Mouse (Mus musculus): Measurements from ENCODE around the gene Pdia2.

Pdia2 gene

DNA sequence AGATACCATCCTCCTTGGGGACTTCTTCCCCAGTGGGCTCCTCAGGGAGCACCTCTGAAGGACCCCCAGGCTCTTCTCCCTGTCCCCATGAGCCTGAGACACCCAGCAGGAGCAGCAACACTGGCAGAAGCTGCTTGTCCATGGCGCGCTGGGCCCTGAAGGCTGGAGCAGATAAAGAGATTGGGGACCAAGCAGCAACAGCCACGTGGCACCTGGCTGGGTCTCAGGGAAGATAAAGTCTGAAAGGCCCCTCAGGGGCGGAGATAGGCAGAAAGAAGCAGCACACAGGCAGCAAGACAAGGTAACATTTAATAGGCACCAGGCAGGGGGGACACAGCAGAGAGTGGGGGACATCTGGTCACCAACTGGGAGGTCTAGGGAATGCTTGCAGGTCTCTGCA is at the start of gene Pdia2:
Gene Pdia2 (minus strand): TSS at position 196 of the 400 bp plus-strand sequence.
- in situ Hi-C loops (cut with MboI; ENCODE audit: low pct_unique_long_range_greater_than_20kb in 1 of 2, low sequenced_read_pairs in 2 of 2, unreplicated experiment in 1 of 2): no loop called here

DNA sequence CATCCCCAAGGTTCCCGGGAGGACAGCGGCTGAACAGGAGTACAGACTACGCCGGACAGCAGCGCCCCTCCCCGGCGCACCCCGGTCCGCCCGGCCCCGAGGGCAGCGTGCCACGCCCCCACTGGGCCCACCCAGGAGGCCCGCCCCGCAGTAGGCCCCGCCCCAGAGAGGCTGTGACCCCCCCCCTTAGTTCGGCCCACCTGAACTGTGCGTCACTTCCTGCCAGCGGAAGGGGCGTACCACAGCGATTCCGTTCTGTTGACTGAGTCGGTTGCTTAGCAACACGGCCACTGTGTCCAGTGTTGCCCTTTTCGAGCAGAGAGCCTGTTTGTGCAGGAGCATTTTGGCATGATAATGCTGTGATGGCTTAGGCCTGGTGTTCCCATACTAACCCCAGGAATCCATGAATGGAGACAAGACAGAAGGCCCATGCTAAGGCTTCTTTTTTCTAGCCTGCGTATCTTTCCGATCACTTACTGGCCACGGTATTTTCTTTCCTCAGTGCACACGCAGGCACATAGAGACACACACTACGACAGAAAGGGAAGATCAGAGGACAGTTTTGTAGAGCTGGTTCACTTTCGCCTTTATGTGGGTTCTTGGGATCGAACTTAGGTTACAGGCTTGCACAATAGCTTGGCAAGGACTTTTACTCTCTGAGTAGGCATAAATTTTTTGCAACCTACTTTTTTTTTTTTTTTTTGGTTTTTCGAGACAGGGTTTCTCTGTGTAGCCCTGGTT is 45.4 kb upstream of the Pdia2 start, which contains the start of gene Fam234a:
Gene Fam234a (minus strand): TSS at position 142 of the 741 bp plus-strand sequence.
- in situ Hi-C loops (cut with MboI; ENCODE audit: low pct_unique_long_range_greater_than_20kb in 1 of 2, low sequenced_read_pairs in 2 of 2, unreplicated experiment in 1 of 2): no loop called here

DNA sequence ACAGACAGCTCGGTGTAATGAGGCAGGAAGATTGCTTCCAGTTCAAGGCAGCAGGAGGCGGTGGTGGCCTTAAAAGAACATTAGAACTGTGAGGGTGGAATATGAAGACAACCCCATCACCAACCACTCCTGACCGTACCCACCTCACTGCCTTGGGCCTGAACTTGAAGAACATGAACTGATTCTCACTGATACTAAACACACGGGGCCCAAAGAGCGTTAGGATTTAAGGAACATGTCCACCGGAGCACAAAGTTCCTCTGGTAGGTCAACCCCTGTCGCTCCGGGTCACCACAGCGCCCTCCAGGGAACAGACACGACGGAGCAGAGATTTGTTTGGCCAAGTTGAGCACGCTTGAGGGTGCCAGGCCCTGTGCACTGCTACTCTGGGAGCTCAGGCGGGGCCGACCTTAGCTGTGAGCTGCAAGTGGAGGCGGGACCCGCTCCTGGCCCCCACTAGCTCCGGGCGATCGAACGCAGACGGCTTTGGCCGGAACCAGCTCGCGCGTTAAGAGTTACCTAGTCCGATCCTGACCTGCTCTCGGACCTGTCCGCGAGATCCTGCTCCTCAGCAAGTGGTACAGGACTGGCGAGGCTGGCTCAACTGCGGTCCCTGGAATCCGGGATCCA is 44.7 kb upstream of the Pdia2 start:
- in situ Hi-C loops (cut with MboI; ENCODE audit: low pct_unique_long_range_greater_than_20kb in 1 of 2, low sequenced_read_pairs in 2 of 2, unreplicated experiment in 1 of 2): no loop called here

DNA sequence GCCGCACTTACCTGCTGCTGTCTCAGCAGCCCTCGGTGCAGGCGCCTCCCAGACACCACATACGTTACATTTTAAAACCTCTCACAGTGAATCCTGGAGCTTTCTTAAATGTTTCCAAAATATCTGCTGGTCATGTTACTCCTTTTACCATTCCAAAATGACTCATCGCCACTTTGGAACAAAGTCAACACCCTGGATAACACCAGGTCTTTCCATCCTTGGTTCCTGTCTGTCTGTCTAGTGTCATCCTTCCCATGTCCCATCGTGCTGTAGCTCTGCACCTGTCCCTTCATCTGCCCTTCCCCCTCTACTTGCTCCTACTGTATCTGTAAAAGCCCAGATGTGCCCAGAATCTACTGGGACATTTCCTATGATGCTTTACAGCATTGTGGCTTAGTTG is 42.1 kb upstream of the Pdia2 start:
- in situ Hi-C loops (cut with MboI; ENCODE audit: low pct_unique_long_range_greater_than_20kb in 1 of 2, low sequenced_read_pairs in 2 of 2, unreplicated experiment in 1 of 2): no loop called here

DNA sequence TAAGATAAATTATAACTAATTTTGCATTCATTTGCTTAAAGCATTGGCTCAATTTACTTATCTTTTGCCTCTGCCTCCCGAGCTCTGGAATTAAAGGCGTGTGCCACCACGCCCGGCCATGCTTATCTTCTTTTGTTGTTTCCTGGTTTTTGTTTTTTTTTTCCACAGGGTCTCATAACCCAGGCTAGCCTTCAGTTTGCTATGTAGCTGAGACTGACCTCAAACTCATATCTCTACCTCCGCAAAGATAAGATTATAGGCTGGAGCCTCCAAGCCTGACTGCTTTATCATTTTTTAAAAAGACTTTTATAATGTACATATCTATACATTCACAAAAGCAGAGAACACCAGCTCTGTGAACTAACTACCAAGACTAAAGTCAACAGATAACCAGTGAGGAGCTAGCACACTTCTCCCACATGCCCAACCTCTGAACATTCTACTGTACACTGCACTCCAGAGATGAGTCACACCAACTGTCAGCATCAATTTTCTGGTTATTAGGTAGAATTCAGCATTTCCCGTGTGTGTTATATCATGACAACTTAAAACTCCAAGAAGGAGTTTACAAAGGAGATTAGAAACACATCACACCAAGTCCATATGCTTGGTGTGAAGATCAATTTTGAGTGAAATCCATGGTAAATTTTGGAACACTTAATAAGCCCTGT is 41.4 kb upstream of the Pdia2 start:
- in situ Hi-C loops (cut with MboI; ENCODE audit: low pct_unique_long_range_greater_than_20kb in 1 of 2, low sequenced_read_pairs in 2 of 2, unreplicated experiment in 1 of 2): no loop called here

DNA sequence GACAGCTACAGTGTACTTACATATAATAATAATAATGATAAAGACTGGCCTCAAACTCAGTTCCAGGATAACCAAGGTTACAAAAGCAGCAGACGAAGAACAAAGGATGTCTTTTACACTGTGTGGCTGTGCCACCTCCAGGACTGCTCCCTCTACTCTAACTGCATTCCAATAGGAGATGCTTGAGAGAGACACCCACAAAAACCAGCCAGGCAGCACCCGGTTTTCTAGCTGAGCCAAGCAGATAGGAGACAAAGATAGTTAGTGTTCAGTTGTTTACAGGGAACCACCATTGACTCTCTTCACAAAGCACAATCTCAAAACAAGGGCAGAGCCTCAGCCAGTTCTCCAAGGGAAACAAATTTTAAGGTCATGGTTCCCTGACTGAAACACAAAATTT is 40.7 kb upstream of the Pdia2 start:
- in situ Hi-C loops (cut with MboI; ENCODE audit: low pct_unique_long_range_greater_than_20kb in 1 of 2, low sequenced_read_pairs in 2 of 2, unreplicated experiment in 1 of 2): no loop called here

DNA sequence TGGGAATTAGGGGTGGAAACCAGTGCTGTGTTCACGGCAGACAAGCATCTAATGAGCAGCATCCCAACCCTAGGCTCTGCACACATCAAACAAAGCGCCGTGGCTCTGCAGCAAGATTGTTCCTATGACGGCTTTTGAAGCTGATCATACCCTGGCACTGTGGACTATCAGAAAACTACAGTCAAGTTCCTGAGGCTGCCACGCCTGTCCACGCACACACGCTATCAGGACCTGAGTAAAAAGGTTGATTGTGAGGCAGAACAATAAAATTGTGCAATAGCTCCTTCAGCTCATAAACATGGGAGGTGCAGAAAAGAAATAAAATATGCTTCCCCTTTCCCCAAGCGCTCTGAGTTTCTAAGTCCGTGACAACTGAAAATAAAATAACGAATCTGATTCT is 38.8 kb upstream of the Pdia2 start:
- in situ Hi-C loops (cut with MboI; ENCODE audit: low pct_unique_long_range_greater_than_20kb in 1 of 2, low sequenced_read_pairs in 2 of 2, unreplicated experiment in 1 of 2): no loop called here

DNA sequence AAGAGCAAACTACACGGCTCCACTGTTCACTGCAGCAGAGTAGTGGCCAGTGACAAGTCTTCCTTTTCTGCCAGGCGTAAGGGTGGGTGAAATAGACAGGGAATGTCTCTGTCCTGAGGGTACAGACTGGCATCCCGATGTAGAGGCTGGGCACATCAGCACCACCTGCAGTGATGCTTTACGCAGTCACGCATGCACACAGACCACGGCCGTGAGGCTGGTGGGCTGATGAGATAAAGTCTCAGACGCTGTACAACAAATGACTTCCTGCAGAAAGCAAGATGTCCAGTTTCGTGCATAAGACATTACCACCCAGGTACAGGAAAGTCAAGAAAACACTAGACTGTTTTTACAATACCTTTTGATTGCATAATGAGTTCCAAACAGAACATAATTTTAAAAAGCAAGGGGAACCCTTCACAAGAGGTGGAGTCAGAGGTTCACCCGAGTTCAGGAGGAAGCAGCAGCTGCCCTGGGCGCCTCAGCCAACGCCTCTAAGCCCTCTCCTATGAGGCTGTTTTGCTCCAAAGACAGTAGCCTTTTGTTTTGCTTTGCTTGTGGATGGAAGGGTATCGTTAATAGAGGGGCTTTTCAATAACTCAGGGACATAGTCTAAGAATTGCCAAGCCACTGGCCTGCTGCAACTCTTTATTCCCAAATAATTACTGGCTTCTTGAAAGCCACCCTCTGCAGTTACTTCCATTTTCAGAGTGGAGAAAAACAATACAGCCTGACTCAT is 36.4 kb upstream of the Pdia2 start:
- in situ Hi-C loops (cut with MboI; ENCODE audit: low pct_unique_long_range_greater_than_20kb in 1 of 2, low sequenced_read_pairs in 2 of 2, unreplicated experiment in 1 of 2): no loop called here

DNA sequence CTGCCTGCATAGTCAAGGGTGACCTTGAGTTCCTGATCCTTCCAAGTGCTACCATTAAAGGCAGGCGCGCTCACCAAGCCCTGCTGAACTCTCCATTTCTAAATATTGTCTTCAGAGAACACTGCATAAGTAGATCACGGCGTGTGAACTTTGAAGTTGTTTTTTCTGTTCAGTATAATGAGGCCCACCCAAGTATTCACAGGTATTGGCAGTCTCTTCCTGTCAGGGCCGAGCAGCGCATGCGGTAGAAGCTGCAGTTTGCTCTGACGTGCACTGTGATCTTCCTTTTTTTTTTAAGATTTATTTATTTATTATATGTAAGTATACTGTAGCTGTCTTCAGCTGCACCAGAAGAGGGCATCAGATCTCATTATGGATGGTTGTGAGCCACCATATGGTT is 35.5 kb upstream of the Pdia2 start:
- in situ Hi-C loops (cut with MboI; ENCODE audit: low pct_unique_long_range_greater_than_20kb in 1 of 2, low sequenced_read_pairs in 2 of 2, unreplicated experiment in 1 of 2): no loop called here

DNA sequence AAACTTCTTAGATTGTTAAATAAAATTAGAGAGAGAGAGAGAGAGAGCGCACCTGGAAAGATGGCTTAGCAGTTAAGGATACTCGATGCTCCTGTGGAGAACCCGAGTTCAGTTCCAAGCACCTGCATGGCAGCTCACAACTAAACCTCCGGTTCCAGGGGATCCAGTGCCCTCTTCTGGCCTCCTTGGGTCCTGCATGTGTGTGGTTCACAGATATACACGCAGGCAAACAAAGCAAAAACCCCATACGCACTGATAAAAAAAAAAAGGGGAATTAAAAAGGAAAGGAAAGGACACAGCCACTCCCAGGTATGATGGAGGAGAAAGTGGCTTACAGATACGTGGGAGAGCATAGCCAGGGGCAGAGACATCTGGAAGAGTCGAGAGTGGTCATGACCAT is 34.0 kb upstream of the Pdia2 start:
- in situ Hi-C loops (cut with MboI; ENCODE audit: low pct_unique_long_range_greater_than_20kb in 1 of 2, low sequenced_read_pairs in 2 of 2, unreplicated experiment in 1 of 2): no loop called here

DNA sequence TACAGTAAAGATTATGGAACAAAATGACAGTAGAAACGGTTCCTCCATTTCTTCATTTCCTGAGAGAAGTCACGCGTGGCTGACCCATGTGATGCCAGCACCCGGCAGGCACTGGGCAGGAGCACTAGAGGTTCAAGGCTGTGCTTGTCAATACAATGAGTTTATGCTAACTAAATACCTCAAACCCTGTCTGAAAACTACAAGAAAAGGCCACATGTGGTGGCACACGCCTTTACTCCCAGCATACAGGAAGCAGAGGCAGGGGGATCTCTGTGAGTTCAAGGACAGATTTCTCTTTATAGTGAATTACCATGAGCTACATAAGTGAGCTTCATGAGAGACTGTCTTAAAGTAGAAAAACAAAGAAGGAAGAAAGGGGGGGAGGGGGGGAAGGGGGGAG is 32.3 kb upstream of the Pdia2 start:
- in situ Hi-C loops (cut with MboI; ENCODE audit: low pct_unique_long_range_greater_than_20kb in 1 of 2, low sequenced_read_pairs in 2 of 2, unreplicated experiment in 1 of 2): no loop called here

DNA sequence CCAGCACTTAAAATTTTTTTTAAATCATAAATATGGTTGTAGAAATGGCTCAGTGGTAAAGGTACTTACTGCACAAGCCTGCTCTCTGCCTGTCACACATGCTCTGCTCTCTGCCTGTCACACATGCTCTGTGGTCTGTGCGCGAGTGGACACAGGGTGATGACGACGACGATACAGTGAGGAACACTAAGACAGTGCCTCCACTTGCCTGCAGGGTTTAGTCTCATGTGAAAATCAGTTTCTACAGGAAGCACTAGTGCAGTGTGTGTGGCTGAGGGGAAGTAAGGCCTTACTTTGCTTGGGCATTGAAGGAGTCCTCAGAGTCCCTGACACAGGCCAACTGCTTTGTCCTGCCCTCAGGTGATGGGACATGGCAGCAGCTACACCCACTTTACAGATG is 30.9 kb upstream of the Pdia2 start:
- in situ Hi-C loops (cut with MboI; ENCODE audit: low pct_unique_long_range_greater_than_20kb in 1 of 2, low sequenced_read_pairs in 2 of 2, unreplicated experiment in 1 of 2): no loop called here

DNA sequence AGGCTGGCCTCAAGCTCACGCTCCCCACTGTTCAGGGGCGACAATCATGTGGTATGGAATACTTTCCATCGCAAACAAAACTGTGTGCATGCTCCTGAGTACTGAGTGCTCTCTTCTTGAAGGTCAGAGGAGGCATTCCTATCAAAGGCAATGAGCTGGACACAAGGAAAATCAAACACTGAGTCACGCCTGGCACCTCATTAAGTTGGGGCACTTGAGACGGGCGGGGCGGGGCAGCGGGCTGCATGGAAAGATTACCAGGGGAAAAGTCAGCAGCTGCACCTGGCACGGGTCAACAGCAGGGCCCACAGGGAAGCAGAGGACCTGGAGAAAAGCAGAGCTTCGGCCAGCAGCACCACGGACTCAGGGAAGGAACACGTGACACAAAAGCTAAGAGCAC is 26.3 kb upstream of the Pdia2 start:
- in situ Hi-C loops (cut with MboI; ENCODE audit: low pct_unique_long_range_greater_than_20kb in 1 of 2, low sequenced_read_pairs in 2 of 2, unreplicated experiment in 1 of 2): no loop called here

DNA sequence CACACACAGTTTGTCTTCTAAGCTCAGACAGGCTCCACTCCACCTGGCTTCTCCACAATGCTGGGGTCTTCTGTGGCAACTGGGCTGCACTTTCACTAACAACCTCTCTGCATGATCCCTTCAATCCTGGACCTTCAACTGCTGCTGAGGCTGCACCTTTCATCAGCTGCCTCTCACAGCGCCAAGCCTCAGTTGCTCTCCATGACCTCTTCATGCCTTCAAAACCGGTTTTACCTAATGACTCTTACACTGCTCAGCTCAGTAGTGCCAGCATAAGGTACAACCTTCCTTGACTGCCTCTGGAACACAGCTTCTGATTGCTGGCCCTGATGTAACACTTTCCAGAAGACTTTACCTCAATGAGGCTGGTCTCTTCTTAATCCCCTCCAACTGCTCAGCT is 22.6 kb upstream of the Pdia2 start:
- in situ Hi-C loops (cut with MboI; ENCODE audit: low pct_unique_long_range_greater_than_20kb in 1 of 2, low sequenced_read_pairs in 2 of 2, unreplicated experiment in 1 of 2): no loop called here

DNA sequence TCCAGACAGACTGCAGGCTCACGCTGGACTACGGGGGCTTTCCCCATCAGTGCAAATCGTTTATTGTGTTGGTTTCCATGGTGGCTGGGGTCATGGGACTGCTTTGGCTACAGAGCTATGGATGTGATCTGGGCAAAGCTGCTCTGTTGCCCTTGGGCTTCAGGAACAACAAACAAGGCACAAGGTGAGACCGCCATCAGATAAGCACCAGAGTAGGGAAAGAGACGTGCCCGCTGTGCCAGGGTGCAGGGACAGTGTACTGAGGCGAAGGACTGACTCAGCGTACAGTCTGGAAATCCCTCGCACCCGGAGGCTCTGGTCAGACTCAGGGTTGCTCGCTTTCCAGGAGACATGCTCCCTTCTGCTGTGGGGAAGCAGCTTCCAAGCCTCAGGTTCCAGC is 13.8 kb upstream of the Pdia2 start:
- in situ Hi-C loops (cut with MboI; ENCODE audit: low pct_unique_long_range_greater_than_20kb in 1 of 2, low sequenced_read_pairs in 2 of 2, unreplicated experiment in 1 of 2): no loop called here

DNA sequence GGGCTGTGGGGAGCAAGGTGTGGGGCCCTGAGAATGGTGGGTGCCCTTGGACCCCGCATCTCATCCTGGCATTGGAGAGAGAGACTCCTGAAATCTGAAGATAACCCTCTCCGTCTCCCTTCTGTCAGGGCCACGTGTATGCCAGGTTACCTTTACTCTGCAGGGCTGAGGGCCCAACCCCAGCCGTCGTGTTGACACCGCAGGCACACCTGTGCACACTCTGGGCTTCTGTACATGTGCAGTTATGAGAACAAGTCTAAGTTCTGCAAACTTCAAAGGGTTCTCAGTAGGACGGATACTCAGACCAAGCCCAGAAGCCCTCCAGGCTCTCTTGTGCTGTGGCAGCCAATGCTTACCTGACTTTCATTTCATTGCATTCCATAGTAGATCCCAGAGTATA is 13.4 kb upstream of the Pdia2 start:
- in situ Hi-C loops (cut with MboI; ENCODE audit: low pct_unique_long_range_greater_than_20kb in 1 of 2, low sequenced_read_pairs in 2 of 2, unreplicated experiment in 1 of 2): no loop called here

DNA sequence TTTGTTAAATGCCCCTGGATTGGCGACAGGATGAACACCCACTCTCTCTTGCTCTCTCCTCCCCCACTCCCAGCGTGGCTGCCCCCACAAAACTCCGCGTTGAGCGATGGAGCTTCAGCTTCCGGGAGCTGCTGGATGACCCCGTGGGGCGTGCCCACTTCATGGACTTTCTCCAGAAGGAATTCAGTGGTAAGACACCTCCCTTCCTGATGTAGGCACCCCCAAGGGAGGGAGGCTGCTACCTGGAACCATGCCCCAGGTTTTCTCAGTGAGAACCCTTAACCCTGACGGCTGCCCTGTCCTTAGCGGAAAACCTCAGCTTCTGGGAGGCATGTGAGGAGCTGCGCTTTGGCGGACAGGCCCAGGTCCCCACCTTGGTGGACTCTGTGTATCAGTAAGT is 8.8 kb upstream of the Pdia2 start, which contains the start of gene Arhgdig:
Gene Arhgdig (minus strand): TSS at position 101 of the 400 bp plus-strand sequence.
- in situ Hi-C loops (cut with MboI; ENCODE audit: low pct_unique_long_range_greater_than_20kb in 1 of 2, low sequenced_read_pairs in 2 of 2, unreplicated experiment in 1 of 2): no loop called here

DNA sequence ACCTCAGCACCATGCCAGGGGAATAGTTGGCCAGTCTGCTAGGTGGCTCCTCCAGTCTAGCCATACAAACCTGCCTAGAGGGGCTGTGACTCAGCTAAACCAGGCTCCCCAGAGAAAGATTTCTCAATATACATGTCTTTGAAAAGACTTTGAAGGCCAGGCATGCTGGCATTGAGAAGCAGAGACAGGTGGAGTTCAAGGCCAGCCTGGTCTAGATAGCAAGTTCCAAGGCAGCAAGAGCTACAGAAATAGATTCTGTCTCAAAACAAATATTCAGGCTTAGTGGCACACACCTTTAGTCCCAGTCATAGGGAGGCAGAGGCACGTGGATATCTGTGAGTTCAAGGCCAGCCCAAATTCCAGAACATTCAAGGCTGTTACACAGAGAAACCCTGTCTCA is 7.5 kb upstream of the Pdia2 start:
- in situ Hi-C loops (cut with MboI; ENCODE audit: low pct_unique_long_range_greater_than_20kb in 1 of 2, low sequenced_read_pairs in 2 of 2, unreplicated experiment in 1 of 2): no loop called here

DNA sequence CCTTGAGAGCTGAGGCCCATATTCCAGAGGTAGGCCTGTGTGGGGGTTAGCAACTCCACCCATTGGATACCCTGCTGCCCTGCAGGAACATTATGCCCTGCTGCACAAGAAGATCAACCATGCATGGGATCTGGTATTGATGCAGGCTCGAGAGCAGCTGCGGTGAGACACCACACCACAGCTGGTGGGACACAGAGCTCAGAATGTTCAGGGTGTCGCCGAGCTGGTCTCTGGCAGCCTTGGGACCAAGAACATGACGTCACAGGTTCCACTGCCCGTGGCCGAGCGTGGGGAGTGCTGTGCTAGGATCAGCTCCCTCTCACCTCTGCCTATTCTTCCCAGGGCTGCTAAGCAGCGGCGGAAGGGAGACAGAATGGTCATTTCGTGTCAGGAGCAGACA is 5.9 kb upstream of the Pdia2 start:
- in situ Hi-C loops (cut with MboI; ENCODE audit: low pct_unique_long_range_greater_than_20kb in 1 of 2, low sequenced_read_pairs in 2 of 2, unreplicated experiment in 1 of 2): no loop called here

All from mouse embryonic stem cell (cell line).